Mouse (Mus musculus) heart, embryonic 14.5 days (tissue): ENCODE data around the gene Six5. TPM values are rescaled to one million over a fixed set of nuclear protein-coding genes. Genes with fewer than 3 reads are reported as not detected.

Experiments
- ATAC-seq: fragments of 200-750 bp; cut with Nextera tagmentation; 2 replicates; pipeline ENCODE4 v1.8.0; 2017; ENCODE audit warnings: low read depth, moderate TSS enrichment; ENCODE audit not compliant: insufficient number of reproducible peaks, insufficient read depth, low FRiP score
- H3K27ac ChIP-seq, 2 experiments: fragments of 200-500 bp in 1 of 2; fragments of 300-500 bp in 1 of 2; sonication (generic) in 1 of 2; replicated peaks in 1 of 2; 2 replicates each; pipeline ENCODE4 v1.5.1; 2012 to 2014; ENCODE audit warnings: low read depth in 2 of 2, low read length in 2 of 2, control low read depth in 1 of 2, mild to moderate bottlenecking in 1 of 2, mixed read lengths in 1 of 2; ENCODE audit not compliant: control insufficient read depth in 1 of 2, insufficient read depth in 1 of 2
- H3K27me3 ChIP-seq: fragments of 300-500 bp; sonication (generic); 2 replicates; pipeline ENCODE4 v1.6.1; 2014; ENCODE audit warnings: mild to moderate bottlenecking, low read length, control low read depth; ENCODE audit not compliant: control insufficient read depth, insufficient read depth
- H3K36me3 ChIP-seq: fragments of 300-500 bp; sonication (generic); 2 replicates; pipeline ENCODE4 v1.6.1; 2014; ENCODE audit warnings: mild to moderate bottlenecking, control low read depth, low read length, mixed read lengths; ENCODE audit not compliant: control insufficient read depth, insufficient read depth
- H3K4me1 ChIP-seq, 2 experiments: fragments of 200-500 bp in 1 of 2; fragments of 300-500 bp in 1 of 2; sonication (generic) in 1 of 2; 2 replicates each; pipeline ENCODE4 v1.6.1; 2012 to 2014; ENCODE audit warnings: low read length in 2 of 2, control low read depth in 1 of 2, mixed read lengths in 1 of 2; ENCODE audit not compliant: control insufficient read depth in 2 of 2, insufficient read depth in 2 of 2
- H3K4me2 ChIP-seq: fragments of 300-500 bp; sonication (generic); 2 replicates; pipeline ENCODE4 v1.6.1; 2014; ENCODE audit warnings: mild to moderate bottlenecking, low read length
- H3K4me3 ChIP-seq, 2 experiments: fragments of 200-500 bp in 1 of 2; fragments of 300-500 bp in 1 of 2; sonication (generic) in 1 of 2; 2 replicates each; pipeline ENCODE4 v1.5.1; 2012 to 2014; ENCODE audit warnings: low read length in 2 of 2, mild to moderate bottlenecking in 2 of 2, control low read depth in 1 of 2, low read depth in 1 of 2, moderate library complexity in 1 of 2; ENCODE audit not compliant: control insufficient read depth in 1 of 2, insufficient read depth in 1 of 2
- H3K9ac ChIP-seq: fragments of 300-500 bp; sonication (generic); 2 replicates; pipeline ENCODE4 v1.6.1; 2014; ENCODE audit warnings: mild to moderate bottlenecking, low read length
- H3K9me3 ChIP-seq: fragments of 300-500 bp; sonication (generic); 2 replicates; pipeline ENCODE4 v1.6.1; 2016; ENCODE audit warnings: low read length, control low read depth; ENCODE audit not compliant: control insufficient read depth
- WGBS: fragments of 180-500 bp; shearing (Covaris S2); extraction: QIAGEN DNeasy Blood & Tissue Kit; methylation state at CpG from one replicate; pipeline ENCODE4 v1.1.7; 2014; 5-methylcytosine and 5-hydroxymethylcytosine counted together
- microRNA-seq: library from miRNA; unstranded; fragments of <30 nt; microRNA quantifications from one replicate; pipeline ENCODE4, GENCODE M21; 2016
- polyA plus RNA-seq: library from polyadenylated mRNA; unstranded; fragments of >200 nt; fragmentation: Nextera tagmentation; extraction: Ambion mirVana; gene quantifications from 2 replicates; pipeline ENCODE4 v1.2.1, GENCODE M21; 2014

Six5 gene
- polyA plus RNA-seq, 1 experiment from 2014 or later: 8.3 TPM

DNA sequence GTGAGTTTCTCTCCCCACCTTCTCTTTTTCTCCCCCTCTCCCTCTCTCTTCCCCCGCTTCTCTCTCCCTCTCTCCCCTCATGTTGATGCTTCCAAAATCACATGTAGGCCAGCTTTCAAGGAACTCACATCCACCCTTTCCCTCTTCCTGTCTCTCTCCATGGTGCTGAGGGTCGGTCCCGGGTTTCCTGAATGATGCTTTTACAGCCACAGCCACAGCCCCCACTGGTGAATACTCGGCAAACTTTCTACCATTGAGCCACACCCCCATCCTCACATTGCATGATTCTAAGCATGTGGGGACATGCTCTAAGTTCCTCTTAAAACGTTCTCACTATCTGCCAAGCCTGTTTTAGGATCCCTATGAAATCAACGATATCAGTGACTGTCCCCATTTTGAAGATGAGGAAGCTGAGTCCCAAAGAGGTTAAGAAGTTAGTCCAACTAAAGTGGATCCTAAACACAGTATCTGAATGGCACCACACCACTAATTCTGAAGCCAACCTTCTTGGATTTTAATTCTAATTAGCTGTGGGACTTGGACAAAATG lies 53.2 kb downstream of the Six5 start:
- H3K9ac ChIP-seq: no peak overlapping the region
- no peak overlapping the region for H3K4me3 ChIP-seq
- peaks cover 20% of the 10 kb centered on the region for H3K36me3 ChIP-seq
- H3K4me2 ChIP-seq: peak overlapping the region; percentile 90
- H3K9me3 ChIP-seq: no peaks in the 10 kb centered on the region
- 40% methylated on average over 6 of the region's 6 CpGs for WGBS
- H3K27ac ChIP-seq: no peak overlapping the region
- ATAC-seq: no peak
- H3K27me3 ChIP-seq: no peaks in the 10 kb centered on the region
- peaks cover 5 to 20% of the 10 kb centered on the region in 2 experiments; a peak in 3 of 4 replicates for H3K4me1 ChIP-seq

Small RNA genes within 50 kb of the gene (microRNA-seq; reads per million reads assigned to microRNA genes)
- gene Mir3100: 1.1 reads per million

Other genes with a start within 250 kb of the Six5 start
- 0.93 and 1.8 TPM in 2 replicates for gene Pglyrp1, start 223.3 kb upstream of the Six5 start, polyA plus RNA-seq
- gene Ccdc61, start 184.2 kb upstream of the Six5 start, polyA plus RNA-seq: 12.2 and 14.3 TPM in 2 replicates
- gene Nova2, start 168.7 kb upstream of the Six5 start, polyA plus RNA-seq: 0.57 and 0.88 TPM in 2 replicates
- not detected in 2 replicates for gene Nanos2, start 107.2 kb upstream of the Six5 start, polyA plus RNA-seq
- gene Mypop, start 103.3 kb upstream of the Six5 start, polyA plus RNA-seq: 1.3 and 1.6 TPM in 2 replicates
- gene Irf2bp1, start 90.5 kb upstream of the Six5 start, polyA plus RNA-seq: 14.8 and 17.8 TPM in 2 replicates
- gene Foxa3, start 71.1 kb upstream of the Six5 start, polyA plus RNA-seq: not detected in 2 replicates
- 15.8 and 16.3 TPM in 2 replicates for gene Sympk, start 70.2 kb upstream of the Six5 start, polyA plus RNA-seq
- gene Rsph6a, start 39.9 kb upstream of the Six5 start, polyA plus RNA-seq: not detected in 2 replicates
- 19.6 and 20.4 TPM in 2 replicates for gene Dmwd, start 18.4 kb upstream of the Six5 start, polyA plus RNA-seq
- gene Dmpk, start 10.7 kb upstream of the Six5 start, polyA plus RNA-seq: 31.1 and 36.0 TPM in 2 replicates
- gene Gm4969, start 23.8 kb downstream of the Six5 start, polyA plus RNA-seq: 1.2 TPM in 2 replicates
- gene Fbxo46, start 25.3 kb downstream of the Six5 start, polyA plus RNA-seq: 5.5 and 5.6 TPM in 2 replicates
- 7.0 and 7.8 TPM in 2 replicates for gene Qpctl, start 54.7 kb downstream of the Six5 start, polyA plus RNA-seq
- 104 and 111 TPM in 2 replicates for gene Snrpd2, start 55.1 kb downstream of the Six5 start, polyA plus RNA-seq
- gene Gipr, start 71.5 kb downstream of the Six5 start, polyA plus RNA-seq: 51.5 and 52.6 TPM in 2 replicates
- gene Eml2, start 81.8 kb downstream of the Six5 start, polyA plus RNA-seq: 8.3 and 9.5 TPM in 2 replicates
- gene Gpr4, start 117.9 kb downstream of the Six5 start, polyA plus RNA-seq: 1.6 and 1.9 TPM in 2 replicates
- 36.5 and 38.6 TPM in 2 replicates for gene Opa3, start 133.7 kb downstream of the Six5 start, polyA plus RNA-seq
- 66.1 and 68.9 TPM in 2 replicates for gene Vasp, start 177.2 kb downstream of the Six5 start, polyA plus RNA-seq
- 0.20 TPM in 1 of 2 replicates, not detected in the other for gene Ppm1n, start 185.5 kb downstream of the Six5 start, polyA plus RNA-seq
- gene Rtn2, start 188.0 kb downstream of the Six5 start, polyA plus RNA-seq: 39.2 and 43.6 TPM in 2 replicates
- 0.22 TPM in 1 of 2 replicates, not detected in the other for gene Fosb, start 215.5 kb downstream of the Six5 start, polyA plus RNA-seq